Mouse (Mus musculus): ENCODE data around the gene Elmsan1. TPM values are rescaled to one million over a fixed set of nuclear protein-coding genes. Genes with fewer than 3 reads are reported as not detected.

The Elmsan1 gene
- polyA plus RNA-seq, 1 experiment = 28.3 TPM

GRCm38 (mm10) chr12:84226117-84226840 lies 7.6 kb upstream of the Elmsan1 start:
- Histone ChIP-seq H3K4me3 (ENCODE audit: low read depth, low read length) (no peak overlapping the region), H3K4me1 (ENCODE audit: control insufficient read depth, insufficient read depth, low read length) (peaks cover 1% of the 10 kb centered on the region), H3K36me3 (ENCODE audit: control insufficient read depth, insufficient read depth, low read length, poor library complexity, severe bottlenecking) (no peaks in the 10 kb centered on the region), H3K9me3 (replicated peaks; ENCODE audit: control insufficient read depth, insufficient read depth, low read length, poor library complexity, severe bottlenecking) (no peaks in the 10 kb centered on the region), H3K27me3 (ENCODE audit: control insufficient read depth, insufficient read depth, low read length, poor library complexity, severe bottlenecking) (no peaks in the 10 kb centered on the region), H3K9ac (ENCODE audit: low read depth, poor library complexity, severe bottlenecking) (no peak overlapping the region), H3K27ac (ENCODE audit: insufficient read depth, low read length) (no peak overlapping the region)
- TF ChIP-seq POLR2A (IDR thresholded peaks at IDR 0.05; ENCODE audit: insufficient read depth, low read length) = no peak
- no peak for TF ChIP-seq CTCF (IDR thresholded peaks at IDR 0.05; ENCODE audit: low read depth, low read length)
- TF ChIP-seq EP300 (IDR thresholded peaks at IDR 0.05; ENCODE audit: insufficient read depth, low read depth, low read length) = no peak

DNA sequence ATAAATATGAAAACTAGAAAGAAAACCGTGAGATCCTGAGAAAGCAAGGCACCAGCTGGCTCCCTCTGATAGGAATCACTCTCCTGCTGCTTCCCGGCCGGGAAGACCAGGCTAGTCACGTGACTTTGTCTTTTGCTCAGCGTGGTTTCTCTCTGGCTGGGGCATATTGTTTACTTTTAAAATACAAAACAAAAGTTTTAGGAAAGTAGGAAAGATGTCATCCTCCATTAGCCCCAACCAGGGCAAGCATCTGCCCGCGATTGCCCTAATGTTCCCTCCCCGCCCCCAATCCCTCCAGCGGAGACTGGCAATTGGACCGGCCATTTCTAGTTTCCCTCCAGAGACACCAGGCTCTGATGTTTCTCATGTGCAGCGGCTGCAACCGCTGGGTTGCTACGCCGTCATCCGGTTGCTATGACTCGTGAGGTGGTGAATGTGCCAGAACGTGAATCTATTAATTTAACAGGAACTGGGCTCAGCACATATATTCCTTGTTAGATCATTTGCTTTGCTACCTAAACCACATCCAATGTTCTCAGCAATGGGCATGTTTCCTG lies 3.8 kb upstream of the Elmsan1 start:
- Histone ChIP-seq H3K9me3 (replicated peaks; ENCODE audit: control insufficient read depth, insufficient read depth, low read length, poor library complexity, severe bottlenecking) (no peaks in the 10 kb centered on the region), H3K4me3 (ENCODE audit: low read depth, low read length) (no peak overlapping the region), H3K9ac (ENCODE audit: low read depth, poor library complexity, severe bottlenecking) (peak overlapping the region; percentile 5; the same call in 1 of the 2 replicates), H3K27me3 (ENCODE audit: control insufficient read depth, insufficient read depth, low read length, poor library complexity, severe bottlenecking) (no peaks in the 10 kb centered on the region), H3K36me3 (ENCODE audit: control insufficient read depth, insufficient read depth, low read length, poor library complexity, severe bottlenecking) (no peaks in the 10 kb centered on the region), H3K4me1 (ENCODE audit: control insufficient read depth, insufficient read depth, low read length) (peaks cover 2% of the 10 kb centered on the region), H3K27ac (ENCODE audit: insufficient read depth, low read length) (no peak overlapping the region)
- TF ChIP-seq CTCF (IDR thresholded peaks at IDR 0.05; ENCODE audit: low read depth, low read length) (no peak), EP300 (IDR thresholded peaks at IDR 0.05; ENCODE audit: insufficient read depth, low read depth, low read length) (no peak), POLR2A (IDR thresholded peaks at IDR 0.05; ENCODE audit: insufficient read depth, low read length) (no peak)

DNA sequence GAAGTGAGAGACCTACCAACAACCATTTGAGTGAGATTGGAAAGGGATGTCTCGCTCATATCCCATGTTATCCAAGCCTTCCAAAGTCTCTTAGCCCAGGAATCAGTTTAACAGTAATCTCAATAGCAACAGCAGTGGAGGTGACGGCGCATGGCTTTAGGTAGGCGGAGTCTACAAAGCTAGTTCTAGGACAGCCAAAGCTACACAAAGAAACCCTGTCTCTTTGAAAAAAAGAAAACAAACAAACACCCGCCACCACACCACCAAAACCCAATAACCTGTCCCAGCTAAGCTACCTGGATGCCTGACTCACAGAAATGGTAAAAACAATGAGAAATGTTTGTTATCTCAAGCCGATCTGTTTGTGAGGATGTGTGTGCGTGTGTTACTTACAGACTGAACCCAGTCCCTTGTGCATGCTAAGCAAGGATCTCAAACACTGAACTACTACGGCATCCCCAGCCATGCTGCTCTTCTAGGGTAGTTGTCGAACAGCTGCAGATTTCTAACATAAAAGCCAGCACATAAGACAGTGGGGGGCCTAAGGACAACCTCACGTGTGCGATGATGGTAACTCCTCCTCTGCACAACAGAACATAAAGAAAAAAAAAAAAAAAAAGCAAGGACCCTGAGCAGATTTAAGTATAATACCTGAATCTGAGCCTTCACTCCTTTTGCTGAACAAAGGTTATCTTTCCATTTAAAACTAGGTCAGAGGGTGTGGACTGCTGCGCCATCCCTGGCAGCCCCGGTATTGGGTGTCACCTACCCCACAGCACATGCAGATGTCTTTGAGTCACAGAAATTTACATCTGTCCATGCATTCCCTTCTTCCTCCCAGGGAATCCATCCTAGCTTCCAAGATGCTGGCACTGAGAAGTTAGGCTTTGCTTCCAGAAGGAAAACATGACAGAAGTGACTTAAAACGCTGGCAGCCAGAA lies 2.5 kb upstream of the Elmsan1 start:
- H3K27me3 ChIP-seq (ENCODE audit: control insufficient read depth, insufficient read depth, low read length, poor library complexity, severe bottlenecking) = no peaks in the 10 kb centered on the region
- H3K36me3 ChIP-seq (ENCODE audit: control insufficient read depth, insufficient read depth, low read length, poor library complexity, severe bottlenecking) = no peaks in the 10 kb centered on the region
- H3K9me3 ChIP-seq (replicated peaks; ENCODE audit: control insufficient read depth, insufficient read depth, low read length, poor library complexity, severe bottlenecking) = no peaks in the 10 kb centered on the region
- H3K9ac ChIP-seq (ENCODE audit: low read depth, poor library complexity, severe bottlenecking) = no peak overlapping the region
- H3K27ac ChIP-seq (ENCODE audit: insufficient read depth, low read length) = no peak overlapping the region
- H3K4me1 ChIP-seq (ENCODE audit: control insufficient read depth, insufficient read depth, low read length) = peaks cover 7% of the 10 kb centered on the region
- TF ChIP-seq CTCF (IDR thresholded peaks at IDR 0.05; ENCODE audit: low read depth, low read length) (no peak), EP300 (IDR thresholded peaks at IDR 0.05; ENCODE audit: insufficient read depth, low read depth, low read length) (no peak), POLR2A (IDR thresholded peaks at IDR 0.05; ENCODE audit: insufficient read depth, low read length) (no peak)
- no peak overlapping the region for H3K4me3 ChIP-seq (ENCODE audit: low read depth, low read length)

DNA sequence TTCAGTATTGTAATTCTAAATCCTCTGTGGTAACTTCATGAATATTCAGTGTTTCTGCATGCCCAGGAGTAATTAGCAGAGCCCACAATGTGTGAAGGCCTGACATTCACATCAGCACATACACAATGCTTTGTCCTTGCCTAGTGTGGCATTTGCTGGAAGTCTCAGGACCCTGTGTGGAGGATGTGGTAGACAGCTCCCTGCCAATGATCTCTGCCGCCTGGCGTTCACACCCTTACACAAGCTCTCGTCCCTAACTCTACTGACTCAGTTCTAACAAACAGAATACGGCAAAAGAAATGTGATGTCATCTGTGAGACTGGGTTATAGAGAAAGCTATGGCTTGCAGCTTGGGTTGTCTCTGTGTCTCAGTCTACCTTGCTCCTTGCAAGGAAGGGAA lies 1.8 kb upstream of the Elmsan1 start:
- Histone ChIP-seq H3K27me3 (ENCODE audit: control insufficient read depth, insufficient read depth, low read length, poor library complexity, severe bottlenecking) (no peaks in the 10 kb centered on the region), H3K9me3 (replicated peaks; ENCODE audit: control insufficient read depth, insufficient read depth, low read length, poor library complexity, severe bottlenecking) (no peaks in the 10 kb centered on the region), H3K36me3 (ENCODE audit: control insufficient read depth, insufficient read depth, low read length, poor library complexity, severe bottlenecking) (no peaks in the 10 kb centered on the region), H3K27ac (ENCODE audit: insufficient read depth, low read length) (no peak overlapping the region), H3K4me3 (ENCODE audit: low read depth, low read length) (no peak overlapping the region), H3K4me1 (ENCODE audit: control insufficient read depth, insufficient read depth, low read length) (peaks cover 11% of the 10 kb centered on the region), H3K9ac (ENCODE audit: low read depth, poor library complexity, severe bottlenecking) (no peak overlapping the region)
- TF ChIP-seq EP300 (IDR thresholded peaks at IDR 0.05; ENCODE audit: insufficient read depth, low read depth, low read length) (no peak), POLR2A (IDR thresholded peaks at IDR 0.05; ENCODE audit: insufficient read depth, low read length) (no peak), CTCF (IDR thresholded peaks at IDR 0.05; ENCODE audit: low read depth, low read length) (no peak)

DNA sequence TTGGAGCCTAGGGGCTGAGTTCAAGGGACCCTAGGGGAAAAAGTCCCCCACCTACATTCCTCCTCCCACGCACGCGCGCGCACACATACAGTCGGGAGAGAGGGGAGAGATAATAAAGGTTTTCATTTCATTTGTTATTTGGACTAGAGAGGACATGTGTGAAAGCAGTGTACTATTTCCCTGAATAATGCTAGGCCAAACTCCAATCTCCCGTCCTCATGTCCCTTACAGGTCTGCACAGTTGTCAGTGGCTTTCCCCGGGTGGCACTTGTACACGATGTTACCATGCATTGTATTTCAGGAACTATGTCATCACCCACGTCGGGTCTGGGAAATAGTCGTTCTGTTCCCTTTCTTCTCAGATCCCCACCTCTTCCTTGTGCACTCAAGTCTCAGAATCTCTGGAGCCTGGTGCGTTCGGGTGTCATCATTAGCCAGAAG lies 460 bp upstream of the Elmsan1 start:
- Histone ChIP-seq H3K9ac (ENCODE audit: low read depth, poor library complexity, severe bottlenecking) (peak overlapping the region; percentile 87), H3K4me1 (ENCODE audit: control insufficient read depth, insufficient read depth, low read length) (peaks cover 15% of the 10 kb centered on the region), H3K36me3 (ENCODE audit: control insufficient read depth, insufficient read depth, low read length, poor library complexity, severe bottlenecking) (no peaks in the 10 kb centered on the region), H3K9me3 (replicated peaks; ENCODE audit: control insufficient read depth, insufficient read depth, low read length, poor library complexity, severe bottlenecking) (no peaks in the 10 kb centered on the region), H3K27ac (ENCODE audit: insufficient read depth, low read length) (no peak overlapping the region), H3K4me3 (ENCODE audit: low read depth, low read length) (peak overlapping the region; percentile 91), H3K27me3 (ENCODE audit: control insufficient read depth, insufficient read depth, low read length, poor library complexity, severe bottlenecking) (no peaks in the 10 kb centered on the region)
- no peak for TF ChIP-seq EP300 (IDR thresholded peaks at IDR 0.05; ENCODE audit: insufficient read depth, low read depth, low read length)
- no peak for TF ChIP-seq POLR2A (IDR thresholded peaks at IDR 0.05; ENCODE audit: insufficient read depth, low read length)
- TF ChIP-seq CTCF (IDR thresholded peaks at IDR 0.05; ENCODE audit: low read depth, low read length) = no peak

Data from ES-Bruce4 (cell line).